Mouse (Mus musculus) cerebellum, postnatal 14 days (tissue): ENCODE measurements around the gene Surf2.

Experiments
- DNase-seq, 2 experiments: peaks; one replicate each; pipeline ENCODE4 v3.0.0; 2021; ENCODE audit warnings: mixed read lengths in 2 of 2

Surf2 gene

DNA sequence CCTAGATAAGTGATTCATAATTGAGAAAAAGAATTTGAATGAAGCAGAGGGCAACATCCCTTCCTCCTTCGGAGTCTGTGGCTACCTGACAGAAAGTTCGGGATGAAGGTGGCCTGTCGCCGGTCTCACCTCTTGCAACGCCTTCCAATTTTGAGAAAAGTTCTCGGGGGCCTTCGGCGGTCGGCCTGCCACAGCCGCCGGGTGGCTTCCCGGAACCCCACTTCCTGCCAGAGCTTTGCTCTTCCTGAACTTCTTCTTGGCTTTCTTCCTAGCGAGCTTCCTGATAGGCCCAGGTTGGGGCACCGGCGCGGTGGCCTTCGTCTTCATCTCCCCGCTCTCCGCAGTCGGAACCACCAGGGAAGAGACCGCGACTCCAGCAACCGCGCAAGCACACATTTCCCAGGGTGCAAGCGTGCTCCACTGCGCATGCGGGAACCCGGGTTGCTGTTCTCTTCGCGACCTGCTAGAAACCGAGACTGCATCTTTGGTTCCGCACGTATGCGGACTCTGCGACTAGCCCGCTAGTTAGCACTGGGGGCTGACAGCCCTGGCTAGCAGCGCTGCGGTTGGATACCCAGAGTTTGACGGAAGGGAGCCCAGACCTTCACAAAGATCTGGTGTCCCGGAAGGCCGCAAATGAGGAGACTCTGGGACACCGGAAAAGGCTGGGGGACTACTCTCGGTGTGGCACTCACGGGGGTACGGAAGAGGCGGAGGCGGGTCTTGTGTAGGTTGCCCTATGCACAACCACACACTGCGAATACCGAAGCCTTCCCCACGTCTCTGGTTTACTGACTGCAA lies 48.0 kb downstream of the Surf2 start, which contains the start of gene Rexo4:
Gene Rexo4, minus strand, starts transcription at position 464 of the 801 bp plus-strand sequence.
- peak; percentile 96 to 97 for DNase-seq

GRCm38 (mm10) chr2:26964724-26965370 lies 48.7 kb downstream of the Surf2 start:
- DNase-seq: peak; percentile 18 to 27

- no peak for DNase-seq
Measured at GRCm38 (mm10) chr2:26967262-26967661, 51.1 kb downstream of the Surf2 start.
